Mouse (Mus musculus) CH12.LX (cell line): ENCODE measurements around the gene Mgat5.

ENCODE experiments used
- CHD1 ChIP-seq: IDR thresholded peaks from 2 replicates; pipeline ENCODE4 v1.6.1; 2012; ENCODE audit warnings: low read depth, low read length, improper control_type of control experiment, inconsistent platforms
- CHD2 ChIP-seq: IDR thresholded peaks from 2 replicates; pipeline ENCODE4 v1.6.1; 2011; ENCODE audit warnings: low read length, improper control_type of control experiment
- CTCF ChIP-seq, 2 experiments: IDR thresholded peaks in 1 of 2; conservative IDR thresholded peaks in 1 of 2; 2 replicates each; pipeline ENCODE4 v1.5.1; 2011 to 2012; ENCODE audit warnings: low read depth in 2 of 2, low read length in 2 of 2, improper control_type of control experiment in 1 of 2, inconsistent platforms in 1 of 2, mild to moderate bottlenecking in 1 of 2, moderate library complexity in 1 of 2
- E2F4 ChIP-seq: IDR thresholded peaks from 2 replicates; pipeline ENCODE4 v1.6.1; 2011; ENCODE audit warnings: low read depth, low read length, improper control_type of control experiment; ENCODE audit not compliant: insufficient replicate concordance
- JUND ChIP-seq: conservative IDR thresholded peaks from 2 replicates; pipeline ENCODE4 v1.6.1; 2011; ENCODE audit warnings: low read depth, low read length, improper control_type of control experiment
- MAX ChIP-seq: IDR thresholded peaks from 2 replicates; pipeline ENCODE4 v1.6.1; 2011; ENCODE audit warnings: low read length, improper control_type of control experiment
- POLR2A ChIP-seq: IDR thresholded peaks from 2 replicates; pipeline ENCODE4 v1.6.1; 2011; ENCODE audit warnings: low read depth, mild to moderate bottlenecking, improper control_type of control experiment, low read length
- TBP ChIP-seq: conservative IDR thresholded peaks from 2 replicates; pipeline ENCODE4 v1.6.1; 2011; ENCODE audit warnings: low read depth, low read length, improper control_type of control experiment
- TCF12 ChIP-seq: IDR thresholded peaks from 2 replicates; pipeline ENCODE4 v1.6.1; 2014; ENCODE audit warnings: low read depth, mild to moderate bottlenecking, inconsistent platforms, low read length, improper control_type of control experiment
- USF1 ChIP-seq: IDR thresholded peaks from 2 replicates; pipeline ENCODE4 v1.6.1; 2014; ENCODE audit warnings: low read depth, mild to moderate bottlenecking, inconsistent platforms, low read length, improper control_type of control experiment

DNA sequence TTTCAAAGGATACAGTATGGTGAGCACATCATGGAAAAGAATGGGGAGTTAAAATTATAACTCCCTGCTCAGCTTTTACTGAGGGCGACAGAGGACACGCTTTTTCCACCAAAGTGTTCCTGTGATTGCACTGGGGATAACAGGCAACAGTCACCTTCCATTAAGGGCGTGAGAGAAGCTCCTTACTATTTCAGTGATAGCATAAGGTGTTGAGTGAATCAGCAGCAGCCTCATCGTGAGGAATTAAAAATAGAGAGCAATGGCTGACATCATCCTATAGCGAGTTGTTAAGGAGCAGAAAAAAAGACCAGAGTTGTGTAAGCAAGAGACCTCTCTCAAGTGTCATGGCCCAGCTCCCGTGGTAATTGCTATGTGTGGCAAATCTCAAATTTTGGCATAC, 41.3 kb downstream of the Mgat5 start:
- TF ChIP-seq CTCF (conservative IDR thresholded peaks at IDR 0.05 in 1 of 2, IDR thresholded peaks at IDR 0.05 in 1 of 2; ENCODE audit: low read depth in 2 of 2, low read length in 2 of 2) (no peak), TCF12 (no peak), POLR2A (no peak), CHD1 (no peak), MAX (no peak), CHD2 (no peak), USF1 (no peak), TBP (no peak), JUND (no peak), E2F4 (no peak)
